Mouse (Mus musculus) testis, adult 2 months (tissue): ENCODE results near the gene Zfp991.
"Not testable (repeated sequence)": the region's sequence is repeated elsewhere in the genome, so short reads cannot be mapped to it uniquely, and the experiment has no call there.

Experiments used
- CTCF ChIP-seq: fragments of 200-500 bp; IDR thresholded peaks from 2 replicates; pipeline ENCODE4 v1.5.1; 2012; ENCODE audit warnings: low read depth, mild to moderate bottlenecking, inconsistent platforms, low read length, moderate library complexity; ENCODE audit not compliant: control insufficient read depth, insufficient read depth, insufficient replicate concordance
- POLR2A ChIP-seq: fragments of 200-500 bp; IDR thresholded peaks from 2 replicates; pipeline ENCODE4 v1.6.1; 2012; ENCODE audit warnings: low read depth, mild to moderate bottlenecking, inconsistent platforms, low read length, moderate library complexity; ENCODE audit not compliant: control insufficient read depth

DNA sequence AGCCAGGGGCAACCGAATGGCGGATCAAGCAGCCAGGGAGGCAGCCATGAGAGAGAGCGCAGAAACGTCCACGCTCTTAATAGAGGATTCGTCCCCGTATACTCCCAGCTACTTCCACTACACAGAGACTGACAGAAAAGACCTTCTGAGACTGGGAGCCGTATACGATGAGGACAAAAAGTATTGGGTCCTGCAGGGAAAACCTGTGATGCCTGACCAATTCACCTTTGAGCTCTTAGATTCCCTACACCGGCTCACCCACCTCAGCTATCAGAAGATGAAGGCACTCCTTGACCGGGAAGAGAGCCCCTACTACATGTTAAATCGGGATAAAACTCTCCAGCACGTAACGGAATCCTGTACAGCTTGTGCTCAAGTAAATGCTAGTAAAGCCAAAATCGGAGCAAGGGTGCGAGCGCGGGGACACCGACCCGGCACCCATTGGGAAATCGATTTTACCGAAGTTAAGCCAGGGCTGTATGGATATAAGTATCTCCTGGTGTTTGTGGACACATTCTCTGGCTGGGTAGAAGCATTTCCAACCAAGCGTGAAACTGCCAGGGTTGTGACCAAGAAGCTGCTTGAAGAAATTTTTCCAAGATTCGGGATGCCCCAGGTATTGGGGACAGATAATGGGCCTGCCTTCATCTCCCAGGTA is 92.1 kb downstream of the Zfp991 start:
- TF ChIP-seq POLR2A, CTCF: not testable (repeated sequence)
